Mouse (Mus musculus): ENCODE measurements around the gene Mxra7. TPM values are rescaled to one million over a fixed set of nuclear protein-coding genes. Genes with fewer than 3 reads are reported as not detected.

Mxra7 gene
- polyA plus RNA-seq, 1 experiment from 2014 or later: 15.3 TPM

- H3K4me1 ChIP-seq (replicated peaks; ENCODE audit: control insufficient read depth, insufficient read depth, low read length): peaks cover 42% of the 10 kb centered on the region
- H3K9ac ChIP-seq (ENCODE audit: low read length): 0 out of 2 replicates have a peak overlapping the region, but pooled peaks have one; percentile 50
- no peak overlapping the region for H3K4me3 ChIP-seq (ENCODE audit: low read length)
- ATAC-seq (ENCODE audit: low read depth): no peak
- peak overlapping the region; percentile 97 for H3K27ac ChIP-seq (ENCODE audit: low read length)
- no peaks in the 10 kb centered on the region for H3K9me3 ChIP-seq (ENCODE audit: control insufficient read depth, low read length)
- no peak overlapping the region for H3K4me2 ChIP-seq (ENCODE audit: low read depth, low read length)
- no peaks in the 10 kb centered on the region; the same call in 1 of the 2 replicates for H3K27me3 ChIP-seq (ENCODE audit: control insufficient read depth, insufficient read depth, low read depth, low read length)
- H3K36me3 ChIP-seq (ENCODE audit: control insufficient read depth, insufficient read depth, low read length): no peaks in the 10 kb centered on the region
- WGBS: 76% methylated on average over 13 of the region's 13 CpGs
Observed at GRCm38 (mm10) chr11:116813610-116814009, 14.2 kb downstream of the Mxra7 start.

- Histone ChIP-seq H3K4me1 (replicated peaks; ENCODE audit: control insufficient read depth, insufficient read depth, low read length) (peaks cover 43% of the 10 kb centered on the region), H3K27me3 (ENCODE audit: control insufficient read depth, insufficient read depth, low read depth, low read length) (no peaks in the 10 kb centered on the region; the same call in 1 of the 2 replicates), H3K36me3 (ENCODE audit: control insufficient read depth, insufficient read depth, low read length) (no peaks in the 10 kb centered on the region), H3K9me3 (ENCODE audit: control insufficient read depth, low read length) (no peaks in the 10 kb centered on the region), H3K4me2 (ENCODE audit: low read depth, low read length) (no peak overlapping the region), H3K27ac (ENCODE audit: low read length) (peak overlapping the region; percentile 97), H3K9ac (ENCODE audit: low read length) (no peak overlapping the region; the same call in 1 of the 2 replicates), H3K4me3 (ENCODE audit: low read length) (no peak overlapping the region)
- 43% methylated on average over 21 of the region's 21 CpGs for WGBS
- ATAC-seq (ENCODE audit: low read depth): no peak
Observed at GRCm38 (mm10) chr11:116812793-116813529, 14.9 kb downstream of the Mxra7 start.

DNA sequence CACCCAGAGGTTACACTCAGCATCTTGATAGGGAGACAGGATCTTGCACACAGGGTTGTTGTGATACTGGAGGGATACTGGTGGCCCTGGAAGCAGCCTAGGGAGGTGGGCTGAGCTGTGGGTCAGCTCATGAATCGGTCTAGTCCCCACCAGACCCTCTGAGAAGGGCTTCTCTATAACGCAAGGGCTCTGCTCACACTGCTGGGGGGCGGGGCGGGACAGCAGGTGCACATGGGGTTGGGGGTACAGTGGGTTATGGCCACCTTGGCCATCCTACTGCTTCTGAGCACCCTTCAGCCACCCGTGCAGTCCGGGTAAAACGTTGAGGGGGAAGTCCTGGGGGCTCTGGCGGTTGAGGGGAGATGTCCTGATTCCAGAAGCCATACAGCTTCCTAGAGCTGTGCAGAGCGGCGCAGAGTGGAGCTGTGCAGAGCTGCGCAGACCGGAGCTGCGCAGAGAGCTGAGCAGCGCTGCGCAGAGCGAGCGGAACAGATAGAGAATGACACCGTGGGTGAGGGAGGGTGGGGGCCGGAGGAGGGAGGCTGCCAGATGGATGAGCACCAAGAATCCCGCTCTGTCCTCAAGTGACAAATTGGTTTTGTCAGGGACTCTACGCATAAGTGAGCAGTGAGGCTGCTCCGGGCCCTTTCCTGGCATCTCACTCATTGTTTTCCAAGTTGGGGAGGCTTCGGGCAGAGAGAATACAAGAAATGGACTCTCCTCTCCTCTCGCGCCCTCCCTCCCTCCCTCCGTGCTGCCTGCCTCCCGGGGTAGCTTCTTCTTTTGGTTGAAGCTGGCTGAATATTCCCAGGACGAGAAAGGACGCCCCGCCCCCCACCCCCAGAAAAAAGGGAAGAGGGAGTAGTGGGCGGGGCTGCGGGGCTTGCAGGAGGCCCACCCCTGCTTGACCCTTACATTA, 16.6 kb downstream of the Mxra7 start:
- WGBS: 12% methylated on average over 29 of the region's 32 CpGs

DNA sequence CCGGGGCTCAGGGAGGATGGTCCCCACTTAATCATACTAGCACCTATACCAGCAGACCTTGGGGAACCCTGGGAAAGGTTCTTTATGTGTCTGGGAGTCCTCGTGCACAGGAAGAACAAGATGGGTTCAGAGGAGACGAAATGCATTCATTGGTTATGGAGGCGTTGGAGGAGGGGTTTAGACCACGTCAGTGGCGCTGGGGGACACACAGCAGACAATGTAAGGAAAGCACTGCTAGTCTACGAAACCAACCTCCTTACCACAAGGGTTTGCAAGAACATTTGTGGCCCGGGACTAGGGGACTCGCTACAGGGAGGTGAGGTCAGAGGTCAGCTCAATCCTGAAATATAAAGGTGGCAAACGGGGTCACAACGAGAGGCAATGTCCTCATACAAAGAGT, 17.3 kb downstream of the Mxra7 start:
- Histone ChIP-seq H3K4me3 (ENCODE audit: low read length) (no peak overlapping the region), H3K27me3 (ENCODE audit: control insufficient read depth, insufficient read depth, low read depth, low read length) (no peaks in the 10 kb centered on the region; the same call in 1 of the 2 replicates), H3K9ac (ENCODE audit: low read length) (no peak overlapping the region), H3K27ac (ENCODE audit: low read length) (no peak overlapping the region), H3K36me3 (ENCODE audit: control insufficient read depth, insufficient read depth, low read length) (no peaks in the 10 kb centered on the region), H3K4me1 (replicated peaks; ENCODE audit: control insufficient read depth, insufficient read depth, low read length) (peaks cover 48% of the 10 kb centered on the region), H3K4me2 (ENCODE audit: low read depth, low read length) (no peak overlapping the region), H3K9me3 (ENCODE audit: control insufficient read depth, low read length) (no peaks in the 10 kb centered on the region)
- WGBS: 79% methylated on average over 11 of the region's 11 CpGs
- no peak for ATAC-seq (ENCODE audit: low read depth)

More for the DNA sequence above, 16.6 kb downstream of the Mxra7 start:
- H3K9ac ChIP-seq (ENCODE audit: low read length): peak overlapping the region; percentile 51
- peak overlapping the region; percentile 40 for H3K4me3 ChIP-seq (ENCODE audit: low read length)
- peak overlapping the region; percentile 72 for H3K27ac ChIP-seq (ENCODE audit: low read length)
- no peaks in the 10 kb centered on the region for H3K9me3 ChIP-seq (ENCODE audit: control insufficient read depth, low read length)
- peaks cover 48% of the 10 kb centered on the region for H3K4me1 ChIP-seq (replicated peaks; ENCODE audit: control insufficient read depth, insufficient read depth, low read length)
- no peaks in the 10 kb centered on the region; the same call in 1 of the 2 replicates for H3K27me3 ChIP-seq (ENCODE audit: control insufficient read depth, insufficient read depth, low read depth, low read length)
- H3K4me2 ChIP-seq (ENCODE audit: low read depth, low read length): peak overlapping the region; percentile 58
- H3K36me3 ChIP-seq (ENCODE audit: control insufficient read depth, insufficient read depth, low read length): no peaks in the 10 kb centered on the region
- ATAC-seq (ENCODE audit: low read depth): peak; percentile 70

GRCm38 (mm10) chr11:116809520-116809919, 18.3 kb downstream of the Mxra7 start:
- no peak overlapping the region for H3K4me2 ChIP-seq (ENCODE audit: low read depth, low read length)

GRCm38 (mm10) chr11:116808811-116809395, 18.9 kb downstream of the Mxra7 start:
- no peak for ATAC-seq (ENCODE audit: low read depth)

More at GRCm38 (mm10) chr11:116809520-116809919, 18.3 kb downstream of the Mxra7 start:
- Histone ChIP-seq H3K9me3 (ENCODE audit: control insufficient read depth, low read length) (no peaks in the 10 kb centered on the region), H3K27ac (ENCODE audit: low read length) (no peak overlapping the region), H3K9ac (ENCODE audit: low read length) (no peak overlapping the region), H3K4me3 (ENCODE audit: low read length) (no peak overlapping the region), H3K27me3 (ENCODE audit: control insufficient read depth, insufficient read depth, low read depth, low read length) (no peaks in the 10 kb centered on the region; the same call in 1 of the 2 replicates), H3K4me1 (replicated peaks; ENCODE audit: control insufficient read depth, insufficient read depth, low read length) (peaks cover 39% of the 10 kb centered on the region), H3K36me3 (ENCODE audit: control insufficient read depth, insufficient read depth, low read length) (no peaks in the 10 kb centered on the region)
- WGBS: 77% methylated on average over 8 of the region's 8 CpGs
- no peak for ATAC-seq (ENCODE audit: low read depth)

DNA sequence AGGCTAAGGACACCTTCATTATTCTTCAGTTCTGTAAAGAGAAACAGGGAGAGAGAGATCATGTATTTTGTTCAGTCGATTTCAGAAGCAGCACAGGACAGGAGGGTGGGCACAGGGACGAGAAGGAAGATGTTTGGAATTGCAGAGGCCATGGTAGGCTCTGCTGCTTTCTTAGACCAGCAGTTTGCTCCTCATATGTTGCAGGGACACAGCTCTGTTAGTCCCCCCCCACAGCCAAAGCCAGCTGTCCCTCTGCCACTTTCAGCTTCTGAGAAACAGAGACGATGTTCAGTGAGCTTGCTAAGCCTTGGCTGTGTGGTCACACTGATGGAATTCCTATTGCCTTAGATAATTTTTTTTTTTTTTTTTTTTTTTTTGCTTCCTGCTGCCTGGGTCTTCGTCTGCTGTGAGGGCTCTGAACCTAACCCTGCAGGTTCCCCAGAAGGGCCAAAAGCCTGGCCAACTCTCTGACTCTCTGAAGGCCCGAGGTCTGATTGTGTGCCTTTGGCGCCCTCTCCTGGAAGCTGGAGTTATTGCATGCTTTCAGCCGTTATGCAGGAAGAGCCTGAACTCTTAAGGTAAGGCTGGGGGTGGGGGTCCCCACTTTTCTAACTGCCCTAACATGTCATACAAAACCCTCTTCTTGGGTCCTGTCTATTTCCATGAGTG, 19.8 kb downstream of the Mxra7 start:
- H3K4me3 ChIP-seq (ENCODE audit: low read length): no peak overlapping the region
- peak overlapping the region; percentile 62; the same call in 1 of the 2 replicates for H3K27ac ChIP-seq (ENCODE audit: low read length)
- H3K4me1 ChIP-seq (replicated peaks; ENCODE audit: control insufficient read depth, insufficient read depth, low read length): peaks cover 24% of the 10 kb centered on the region
- H3K4me2 ChIP-seq (ENCODE audit: low read depth, low read length): no peak overlapping the region
- H3K27me3 ChIP-seq (ENCODE audit: control insufficient read depth, insufficient read depth, low read depth, low read length): no peaks in the 10 kb centered on the region; the same call in 1 of the 2 replicates
- ATAC-seq (ENCODE audit: low read depth): peak; percentile 46
- H3K36me3 ChIP-seq (ENCODE audit: control insufficient read depth, insufficient read depth, low read length): no peaks in the 10 kb centered on the region
- WGBS: 13% methylated on average over 7 of the region's 7 CpGs
- H3K9me3 ChIP-seq (ENCODE audit: control insufficient read depth, low read length): no peaks in the 10 kb centered on the region
- no peak overlapping the region; the same call in 1 of the 2 replicates for H3K9ac ChIP-seq (ENCODE audit: low read length)

More at GRCm38 (mm10) chr11:116808811-116809395, 18.9 kb downstream of the Mxra7 start:
- H3K4me3 ChIP-seq (ENCODE audit: low read length): no peak overlapping the region
- no peaks in the 10 kb centered on the region; the same call in 1 of the 2 replicates for H3K27me3 ChIP-seq (ENCODE audit: control insufficient read depth, insufficient read depth, low read depth, low read length)
- no peak overlapping the region for H3K4me2 ChIP-seq (ENCODE audit: low read depth, low read length)
- 78% methylated on average over 11 of the region's 11 CpGs for WGBS
- H3K4me1 ChIP-seq (replicated peaks; ENCODE audit: control insufficient read depth, insufficient read depth, low read length): peaks cover 33% of the 10 kb centered on the region
- no peaks in the 10 kb centered on the region for H3K9me3 ChIP-seq (ENCODE audit: control insufficient read depth, low read length)
- peak overlapping the region; percentile 28; the same call in 1 of the 2 replicates for H3K9ac ChIP-seq (ENCODE audit: low read length)
- no peak overlapping the region for H3K27ac ChIP-seq (ENCODE audit: low read length)
- H3K36me3 ChIP-seq (ENCODE audit: control insufficient read depth, insufficient read depth, low read length): no peaks in the 10 kb centered on the region

- Histone ChIP-seq H3K4me1 (replicated peaks; ENCODE audit: control insufficient read depth, insufficient read depth, low read length) (peaks cover 19% of the 10 kb centered on the region), H3K27me3 (ENCODE audit: control insufficient read depth, insufficient read depth, low read depth, low read length) (no peaks in the 10 kb centered on the region; the same call in 1 of the 2 replicates), H3K27ac (ENCODE audit: low read length) (peak overlapping the region; percentile 62; the same call in 1 of the 2 replicates), H3K4me3 (ENCODE audit: low read length) (no peak overlapping the region), H3K9ac (ENCODE audit: low read length) (no peak overlapping the region), H3K36me3 (ENCODE audit: control insufficient read depth, insufficient read depth, low read length) (no peaks in the 10 kb centered on the region), H3K9me3 (ENCODE audit: control insufficient read depth, low read length) (no peaks in the 10 kb centered on the region), H3K4me2 (ENCODE audit: low read depth, low read length) (no peak overlapping the region)
- ATAC-seq (ENCODE audit: low read depth): no peak
- 61% methylated on average over 3 of the region's 3 CpGs for WGBS
Observed at GRCm38 (mm10) chr11:116807526-116807925, 20.3 kb downstream of the Mxra7 start.
